Mouse (Mus musculus): ENCODE results near the gene Med12. TPM values are rescaled to one million over a fixed set of nuclear protein-coding genes. Genes with fewer than 3 reads are reported as not detected.

Med12 gene
- polyA plus RNA-seq, 1 experiment, result 196 TPM

DNA sequence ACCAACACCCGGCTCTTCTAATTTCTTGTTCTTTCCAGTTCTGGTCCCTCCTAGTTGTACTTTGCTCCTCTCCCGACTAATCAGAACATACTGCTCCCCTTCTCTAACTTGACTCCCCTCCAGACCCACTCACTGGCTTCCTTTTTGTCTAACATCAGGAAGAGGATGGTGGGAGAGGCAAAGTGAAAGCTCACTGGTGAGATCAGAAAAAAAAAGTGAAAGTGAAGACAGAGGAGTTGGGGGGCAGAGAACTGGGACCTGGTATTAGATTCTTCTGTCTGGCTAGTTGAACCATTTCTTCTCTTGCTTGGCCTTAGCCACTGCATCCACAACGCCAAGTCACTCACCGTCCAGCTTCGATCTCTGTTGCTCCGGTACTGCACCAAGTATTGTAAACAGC is 7.2 kb upstream of the Med12 start:
- H3K4me3 ChIP-seq (replicated peaks; ENCODE audit: control insufficient read depth, low read depth, low read length), result peak overlapping the region; percentile 55
- H3K4me1 ChIP-seq (ENCODE audit: control insufficient read depth, insufficient read depth, low read length), result no peaks in the 10 kb centered on the region; the same call in 1 of the 2 replicates
- 45% methylated on average over 6 of the region's 6 CpGs for WGBS
- no peak overlapping the region for H3K27ac ChIP-seq (ENCODE audit: control insufficient read depth, insufficient read depth, low read depth, low read length, poor library complexity)
- TF ChIP-seq POLR2A (IDR thresholded peaks at IDR 0.05; ENCODE audit: borderline replicate concordance, control insufficient read depth, low read depth, low read length) (no peak), CTCF (IDR thresholded peaks at IDR 0.05; ENCODE audit: control insufficient read depth, insufficient read depth, low read length) (no peak)

GRCm38 (mm10) chrX:101268025-101268754 is 5.6 kb upstream of the Med12 start, which contains the start of gene Il2rg:
Il2rg (minus strand) TSS chrX:101268255.
- H3K27ac ChIP-seq (ENCODE audit: control insufficient read depth, insufficient read depth, low read depth, low read length, poor library complexity), result peak within 1 kb of the TSS; percentile 72

DNA sequence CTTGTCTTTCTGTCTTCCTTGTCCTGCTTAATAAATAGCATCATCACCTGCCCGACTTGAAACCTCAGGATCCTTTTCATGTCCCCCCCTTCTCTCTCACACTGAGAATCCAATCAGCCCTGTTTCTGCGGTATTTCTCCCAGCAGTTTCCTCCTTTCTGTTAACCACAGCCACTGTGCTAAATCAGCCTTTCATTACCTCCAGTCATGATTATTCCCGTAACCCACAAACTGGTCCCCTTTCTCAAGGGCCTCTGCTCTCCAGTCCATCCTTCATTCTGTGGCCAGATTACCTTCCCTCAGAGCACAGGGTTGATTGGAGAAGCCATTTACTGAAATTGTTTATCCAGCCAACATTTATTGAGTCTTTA is 5.1 kb upstream of the Med12 start, which contains the start of gene Gm20489:
TSS of gene Gm20489 (minus strand) at position 269 of the 370 bp plus-strand sequence.
- Histone ChIP-seq H3K4me1 (ENCODE audit: control insufficient read depth, insufficient read depth, low read length) (no peaks in the 10 kb centered on the region; the same call in 1 of the 2 replicates), H3K4me3 (replicated peaks; ENCODE audit: control insufficient read depth, low read depth, low read length) (peak within 1 kb of the TSS; percentile 73), H3K27ac (ENCODE audit: control insufficient read depth, insufficient read depth, low read depth, low read length, poor library complexity) (peak within 1 kb of the TSS; percentile 72)
- TF ChIP-seq CTCF (IDR thresholded peaks at IDR 0.05; ENCODE audit: control insufficient read depth, insufficient read depth, low read length), result no peak
- TF ChIP-seq POLR2A (IDR thresholded peaks at IDR 0.05; ENCODE audit: borderline replicate concordance, control insufficient read depth, low read depth, low read length), result no peak
- WGBS, result 15% methylated on average over 3 of the region's 3 CpGs

More at GRCm38 (mm10) chrX:101268025-101268754, 5.6 kb upstream of the Med12 start, which contains the start of gene Il2rg:
- Histone ChIP-seq H3K4me1 (ENCODE audit: control insufficient read depth, insufficient read depth, low read length) (no peaks in the 10 kb centered on the region; the same call in 1 of the 2 replicates), H3K4me3 (replicated peaks; ENCODE audit: control insufficient read depth, low read depth, low read length) (peak within 1 kb of the TSS; percentile 73)
- no peak for TF ChIP-seq POLR2A (IDR thresholded peaks at IDR 0.05; ENCODE audit: borderline replicate concordance, control insufficient read depth, low read depth, low read length)
- 11% methylated on average over 5 of the region's 5 CpGs for WGBS

- Histone ChIP-seq H3K4me1 (ENCODE audit: control insufficient read depth, insufficient read depth, low read length) (no peaks in the 10 kb centered on the region; the same call in 1 of the 2 replicates), H3K27ac (ENCODE audit: control insufficient read depth, insufficient read depth, low read depth, low read length, poor library complexity) (peak overlapping the region; percentile 89)
- 42% methylated on average over 6 of the region's 6 CpGs for WGBS
Observed at GRCm38 (mm10) chrX:101273410-101273809, 420 bp upstream of the Med12 start.

DNA sequence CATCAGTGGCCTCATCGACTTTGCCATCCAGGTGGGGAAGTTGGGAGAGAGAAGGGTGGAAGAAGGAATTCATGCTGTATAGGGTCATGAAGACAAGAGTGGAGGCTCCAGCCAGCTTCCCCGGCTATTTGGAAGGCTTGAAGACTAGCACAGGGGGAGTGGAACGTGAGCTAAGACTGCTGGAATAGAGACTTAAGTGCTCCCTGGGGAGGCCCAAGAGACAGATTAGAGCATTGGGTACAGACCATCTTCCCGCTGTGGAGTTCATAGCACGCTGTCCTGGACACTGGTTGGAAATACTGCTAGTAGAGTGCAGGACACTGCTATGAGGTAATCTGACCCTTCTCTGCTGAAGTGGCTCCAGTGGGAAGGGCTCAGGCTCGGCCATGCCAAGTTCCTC is 9.0 kb downstream of the Med12 start:
- WGBS, result 81% methylated on average over 6 of the region's 6 CpGs
- no peak overlapping the region for H3K4me3 ChIP-seq (replicated peaks; ENCODE audit: control insufficient read depth, low read depth, low read length)
- no peak overlapping the region for H3K27ac ChIP-seq (ENCODE audit: control insufficient read depth, insufficient read depth, low read depth, low read length, poor library complexity)
- TF ChIP-seq POLR2A (IDR thresholded peaks at IDR 0.05; ENCODE audit: borderline replicate concordance, control insufficient read depth, low read depth, low read length) (no peak), CTCF (IDR thresholded peaks at IDR 0.05; ENCODE audit: control insufficient read depth, insufficient read depth, low read length) (no peak)
- no peaks in the 10 kb centered on the region for H3K4me1 ChIP-seq (ENCODE audit: control insufficient read depth, insufficient read depth, low read length)

More at GRCm38 (mm10) chrX:101273410-101273809, 420 bp upstream of the Med12 start:
- TF ChIP-seq CTCF (IDR thresholded peaks at IDR 0.05; ENCODE audit: control insufficient read depth, insufficient read depth, low read length) (no peak), POLR2A (IDR thresholded peaks at IDR 0.05; ENCODE audit: borderline replicate concordance, control insufficient read depth, low read depth, low read length) (no peak)
- H3K4me3 ChIP-seq (replicated peaks; ENCODE audit: control insufficient read depth, low read depth, low read length), result peak overlapping the region; percentile 90

- Histone ChIP-seq H3K4me1 (ENCODE audit: control insufficient read depth, insufficient read depth, low read length) (no peaks in the 10 kb centered on the region; the same call in 1 of the 2 replicates), H3K4me3 (replicated peaks; ENCODE audit: control insufficient read depth, low read depth, low read length) (no peak overlapping the region), H3K27ac (ENCODE audit: control insufficient read depth, insufficient read depth, low read depth, low read length, poor library complexity) (no peak overlapping the region)
- TF ChIP-seq POLR2A (IDR thresholded peaks at IDR 0.05; ENCODE audit: borderline replicate concordance, control insufficient read depth, low read depth, low read length) (no peak), CTCF (IDR thresholded peaks at IDR 0.05; ENCODE audit: control insufficient read depth, insufficient read depth, low read length) (peak; percentile 78)
- WGBS, result 28% methylated on average over 6 of the region's 6 CpGs
Observed at GRCm38 (mm10) chrX:101285534-101285933, 11.7 kb downstream of the Med12 start.

GRCm38 (mm10) chrX:101285953-101286670 is 12.3 kb downstream of the Med12 start:
- no peaks in the 10 kb centered on the region; the same call in 1 of the 2 replicates for H3K4me1 ChIP-seq (ENCODE audit: control insufficient read depth, insufficient read depth, low read length)
- TF ChIP-seq POLR2A (IDR thresholded peaks at IDR 0.05; ENCODE audit: borderline replicate concordance, control insufficient read depth, low read depth, low read length) (no peak), CTCF (IDR thresholded peaks at IDR 0.05; ENCODE audit: control insufficient read depth, insufficient read depth, low read length) (no peak)
- no peak overlapping the region for H3K4me3 ChIP-seq (replicated peaks; ENCODE audit: control insufficient read depth, low read depth, low read length)
- H3K27ac ChIP-seq (ENCODE audit: control insufficient read depth, insufficient read depth, low read depth, low read length, poor library complexity), result no peak overlapping the region
- 87% methylated on average over 14 of the region's 14 CpGs for WGBS

DNA sequence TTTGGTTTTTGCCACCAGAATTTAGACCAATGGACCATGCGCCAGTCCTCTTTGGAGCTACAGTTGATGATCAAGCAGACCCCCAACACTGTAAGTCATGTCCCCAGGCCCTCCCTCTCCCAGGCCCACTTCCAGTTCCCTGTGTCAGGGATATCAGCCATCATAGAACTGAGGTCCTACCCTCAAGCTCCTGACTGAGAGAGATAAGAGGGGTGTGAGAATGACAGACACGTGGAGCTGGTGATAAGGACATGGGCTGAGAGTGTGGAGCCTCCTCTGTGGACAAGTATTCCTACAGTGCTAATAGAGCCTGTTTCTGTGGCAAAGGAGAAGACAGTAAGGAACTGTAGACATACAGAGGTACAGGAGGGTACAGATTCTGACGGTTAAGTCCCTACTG is 13.7 kb downstream of the Med12 start:
- Histone ChIP-seq H3K27ac (ENCODE audit: control insufficient read depth, insufficient read depth, low read depth, low read length, poor library complexity) (peak overlapping the region; percentile 65; the same call in 1 of the 2 replicates), H3K4me3 (replicated peaks; ENCODE audit: control insufficient read depth, low read depth, low read length) (no peak overlapping the region), H3K4me1 (ENCODE audit: control insufficient read depth, insufficient read depth, low read length) (no peaks in the 10 kb centered on the region; the same call in 1 of the 2 replicates)
- TF ChIP-seq CTCF (IDR thresholded peaks at IDR 0.05; ENCODE audit: control insufficient read depth, insufficient read depth, low read length) (no peak), POLR2A (IDR thresholded peaks at IDR 0.05; ENCODE audit: borderline replicate concordance, control insufficient read depth, low read depth, low read length) (no peak)
- WGBS, result 60% methylated on average over 3 of the region's 3 CpGs

Data from bone marrow, adult 2 months (tissue).